Mouse (Mus musculus) CD4-positive naive resting alpha-beta T cell, adult 57 days (primary cell): ENCODE data around the gene Mptx2. TPM values are rescaled to one million over a fixed set of nuclear protein-coding genes. Genes with fewer than 3 reads are reported as not detected.

Experiments used
- total RNA-seq: library from RNA; stranded (reverse); gene quantifications from one replicate; pipeline ENCODE4 v1.2.4, GENCODE M21; 2023

Gene Mptx2
- not detected for total RNA-seq

GRCm38 (mm10) chr1:173277677-173278076, at the start of gene Mptx2:
TSS of gene Mptx2 (minus strand) at chr1:173277777.

GRCm38 (mm10) chr1:173265701-173266100, 11.9 kb downstream of the Mptx2 start, which contains the start of gene Olfr418:
TSS of gene Olfr418 (plus strand) at chr1:173266001.

GRCm38 (mm10) chr1:173227081-173227480, 50.5 kb downstream of the Mptx2 start, which contains the start of gene Fcer1a:
TSS of gene Fcer1a (minus strand) at chr1:173227214.

Other genes starting within 250 kb of the Mptx2 start
- not detected for gene Olfr1408, start 140.4 kb downstream of the Mptx2 start, total RNA-seq
- gene Olfr1406, start 87.1 kb downstream of the Mptx2 start, total RNA-seq: not detected
- not detected for gene Olfr218, start 80.0 kb downstream of the Mptx2 start, total RNA-seq
- not detected for gene Olfr1404, start 65.4 kb downstream of the Mptx2 start, total RNA-seq
- gene Fcer1a, start 50.6 kb downstream of the Mptx2 start, total RNA-seq: not detected
- not detected for gene Olfr418, start 11.8 kb downstream of the Mptx2 start, total RNA-seq
- gene Ackr1, start 56.0 kb upstream of the Mptx2 start, total RNA-seq: not detected
- 46.2 TPM for gene Aim2, start 73.1 kb upstream of the Mptx2 start, total RNA-seq
- gene Cadm3, start 89.9 kb upstream of the Mptx2 start, total RNA-seq: 0.62 TPM
- 108 TPM for gene Ifi206, start 213.3 kb upstream of the Mptx2 start, total RNA-seq